Mouse (Mus musculus) CH12.LX (cell line): ENCODE measurements around the gene Oxsr1. TPM values are rescaled to one million over a fixed set of nuclear protein-coding genes. Genes with fewer than 3 reads are reported as not detected.

Source experiments
- DNase-seq: peaks from one replicate; pipeline ENCODE4 v3.0.0-alpha.2; 2013; ENCODE audit errors: extremely low read depth
- H3K27ac ChIP-seq: 2 replicates; pipeline ENCODE4 v1.5.1; 2012; ENCODE audit warnings: low read depth, mild to moderate bottlenecking, control low read depth, moderate library complexity; ENCODE audit not compliant: insufficient read depth
- H3K27me3 ChIP-seq: replicated peaks from 2 replicates; pipeline ENCODE3; 2012; ENCODE audit warnings: inconsistent platforms
- H3K36me3 ChIP-seq, 2 experiments: replicated peaks in 1 of 2; 2 replicates each; pipeline versions ENCODE3 to v1.6.1; 2012; ENCODE audit warnings: inconsistent platforms in 1 of 2, low read length in 1 of 2, mild to moderate bottlenecking in 1 of 2, mixed read lengths in 1 of 2, moderate library complexity in 1 of 2; ENCODE audit not compliant: control insufficient read depth in 1 of 2, insufficient read depth in 1 of 2
- H3K4me1 ChIP-seq, 2 experiments: 2 replicates each; pipeline ENCODE4 v1.6.1; 2012; ENCODE audit warnings: inconsistent platforms in 1 of 2, moderate library complexity in 1 of 2; ENCODE audit not compliant: insufficient read depth in 2 of 2, control insufficient read depth in 1 of 2
- H3K4me2 ChIP-seq: 2 replicates; pipeline ENCODE4 v1.6.1; 2012; ENCODE audit warnings: low read depth, mild to moderate bottlenecking, control low read depth; ENCODE audit not compliant: poor library complexity, insufficient read depth, severe bottlenecking
- H3K4me3 ChIP-seq, 3 experiments: fragments of 150-350 bp in 1 of 3; sonication (generic) in 1 of 3; replicated peaks in 1 of 3; 2 replicates each; pipeline versions ENCODE3 to v1.5.1; 2011 to 2012; ENCODE audit warnings: low read depth in 2 of 3, low read length in 2 of 3, mild to moderate bottlenecking in 2 of 3, moderate library complexity in 2 of 3, control low read depth in 1 of 3, improper control_type of control experiment in 1 of 3, inconsistent platforms in 1 of 3, mixed read lengths in 1 of 3; ENCODE audit not compliant: poor library complexity in 1 of 3
- H3K79me2 ChIP-seq: replicated peaks from 2 replicates; pipeline ENCODE4 v1.6.1; 2012; ENCODE audit warnings: mild to moderate bottlenecking, moderate library complexity; ENCODE audit not compliant: control insufficient read depth, poor library complexity, insufficient read depth, severe bottlenecking; ENCODE audit errors: extremely low read depth
- H3K9ac ChIP-seq: 2 replicates; pipeline ENCODE4 v1.6.1; 2012; ENCODE audit warnings: low read depth, mild to moderate bottlenecking, control low read depth, moderate library complexity; ENCODE audit not compliant: insufficient read depth
- H3K9me3 ChIP-seq: replicated peaks from 2 replicates; pipeline ENCODE3; 2012; ENCODE audit warnings: low read length, inconsistent platforms, mixed read lengths
- BHLHE40 ChIP-seq: IDR thresholded peaks from 2 replicates; pipeline ENCODE4 v1.6.1; 2011; ENCODE audit warnings: mild to moderate bottlenecking, low read depth, low read length, improper control_type of control experiment
- CHD1 ChIP-seq: IDR thresholded peaks from 2 replicates; pipeline ENCODE4 v1.6.1; 2012; ENCODE audit warnings: low read depth, low read length, improper control_type of control experiment, inconsistent platforms
- EP300 ChIP-seq: IDR thresholded peaks from 2 replicates; pipeline ENCODE4 v1.6.1; 2011; ENCODE audit warnings: low read length, improper control_type of control experiment
- IRF4 ChIP-seq: IDR thresholded peaks from 2 replicates; pipeline ENCODE4 v1.6.1; 2014; ENCODE audit warnings: low read depth, mild to moderate bottlenecking, inconsistent platforms, low read length, improper control_type of control experiment
- JUN ChIP-seq: IDR thresholded peaks from 2 replicates; pipeline ENCODE4 v1.6.1; 2011; ENCODE audit warnings: low read depth, mild to moderate bottlenecking, low read length, improper control_type of control experiment, moderate library complexity; ENCODE audit not compliant: insufficient read depth
- JUND ChIP-seq: conservative IDR thresholded peaks from 2 replicates; pipeline ENCODE4 v1.6.1; 2011; ENCODE audit warnings: low read depth, low read length, improper control_type of control experiment
- MAFK ChIP-seq: IDR thresholded peaks from 2 replicates; pipeline ENCODE4 v1.6.1; 2011; ENCODE audit warnings: low read length, improper control_type of control experiment; ENCODE audit not compliant: insufficient replicate concordance
- MAZ ChIP-seq: IDR thresholded peaks from 2 replicates; pipeline ENCODE4 v1.6.1; 2012; ENCODE audit warnings: low read depth, mild to moderate bottlenecking, inconsistent platforms, low read length, improper control_type of control experiment, moderate library complexity
- MXI1 ChIP-seq: IDR thresholded peaks from 2 replicates; pipeline ENCODE4 v1.6.1; 2011; ENCODE audit warnings: mild to moderate bottlenecking, low read depth, low read length, improper control_type of control experiment
- NRF1 ChIP-seq: IDR thresholded peaks from 2 replicates; pipeline ENCODE4 v1.6.1; 2014; ENCODE audit warnings: low read depth, mild to moderate bottlenecking, inconsistent platforms, low read length, improper control_type of control experiment, moderate library complexity
- PAX5 ChIP-seq: IDR thresholded peaks from 2 replicates; pipeline ENCODE4 v1.6.1; 2012; ENCODE audit warnings: low read length, inconsistent platforms, mixed read lengths
- RAD21 ChIP-seq: IDR thresholded peaks from 2 replicates; pipeline ENCODE4 v1.6.1; 2011; ENCODE audit warnings: low read depth, mild to moderate bottlenecking, low read length, improper control_type of control experiment, moderate library complexity
- RCOR1 ChIP-seq: conservative IDR thresholded peaks from 2 replicates; pipeline ENCODE4 v1.6.1; 2012; ENCODE audit warnings: low read depth, mild to moderate bottlenecking, inconsistent platforms, low read length, improper control_type of control experiment
- SMC3 ChIP-seq: IDR thresholded peaks from 2 replicates; pipeline ENCODE4 v1.6.1; 2011; ENCODE audit warnings: low read depth, low read length, improper control_type of control experiment
- TBP ChIP-seq: conservative IDR thresholded peaks from 2 replicates; pipeline ENCODE4 v1.6.1; 2011; ENCODE audit warnings: low read depth, low read length, improper control_type of control experiment
- USF1 ChIP-seq: IDR thresholded peaks from 2 replicates; pipeline ENCODE4 v1.6.1; 2014; ENCODE audit warnings: low read depth, mild to moderate bottlenecking, inconsistent platforms, low read length, improper control_type of control experiment
- ZC3H11A ChIP-seq: IDR thresholded peaks from 2 replicates; pipeline ENCODE4 v1.6.1; 2012; ENCODE audit warnings: low read depth, mild to moderate bottlenecking, inconsistent platforms, low read length, improper control_type of control experiment
- ZNF384 ChIP-seq: IDR thresholded peaks from 2 replicates; pipeline ENCODE4 v1.6.1; 2012; ENCODE audit warnings: low read depth, low read length, improper control_type of control experiment, inconsistent platforms
- dilution Hi-C: fragments of 300-500 bp; cut with MboI; formaldehyde crosslinking; loops from 2 replicates; pipeline ENCODE4 v1.14.3; 2020; ENCODE audit warnings: low sequenced_read_pairs; ENCODE audit not compliant: extremely low pct_unique_long_range_greater_than_20kb, extremely low pct_ligation_motif_present
- in situ Hi-C: fragments of 300-500 bp; cut with MboI; formaldehyde crosslinking; loops from 3 replicates; pipeline ENCODE4 v1.14.3; 2019; ENCODE audit warnings: low sequenced_read_pairs, low pct_ligation_motif_present, low pct_unique_long_range_greater_than_20kb, mixed read lengths
- polyA plus RNA-seq: library from polyadenylated mRNA; unstranded; fragments of >175 nt; gene quantifications from 2 replicates; pipeline ENCODE4 v1.2.1, GENCODE M21; 2012; ENCODE audit warnings: low read depth; ENCODE audit not compliant: insufficient read length
- total RNA-seq, 2 experiments: library from RNA; depleted of rRNA; stranded (reverse); fragments of 300-350 nt in 1 of 2; fragments of >200 nt in 1 of 2; gene quantifications; 2 replicates each; pipeline ENCODE4 v1.2.3; 2012 to 2014

The Oxsr1 gene
- total and polyA plus RNA-seq, 3 experiments: 22.1 to 36.1 (median 33.3) TPM

DNA sequence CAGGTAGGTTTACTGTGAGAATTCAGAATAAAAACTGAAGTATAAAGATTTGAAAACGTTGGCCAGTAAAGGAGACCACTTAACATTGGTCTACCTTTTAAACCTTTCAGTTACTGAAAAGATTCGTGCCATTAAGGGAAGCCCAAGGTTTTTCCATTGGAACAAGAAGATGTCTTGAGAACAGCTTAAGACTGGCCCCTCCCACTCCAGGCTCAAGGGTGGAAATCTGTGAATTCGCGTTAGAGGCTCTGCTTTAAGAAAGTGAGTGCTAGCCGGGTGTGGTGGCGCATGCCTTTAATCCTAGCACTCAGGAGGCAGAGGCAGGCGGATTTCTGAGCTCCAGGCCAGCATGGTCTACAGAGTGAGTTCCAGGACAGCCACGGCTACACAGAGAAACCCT lies 109.2 kb downstream of the Oxsr1 start:
- H3K4me3 ChIP-seq: no peak overlapping the region
- no peak for TF ChIP-seq EP300
- TF ChIP-seq TBP: no peak
- TF ChIP-seq SMC3: no peak
- TF ChIP-seq IRF4: no peak
- no peak for TF ChIP-seq ZC3H11A
- TF ChIP-seq RCOR1: no peak
- TF ChIP-seq RAD21: no peak
- no peak for TF ChIP-seq BHLHE40
- TF ChIP-seq JUN: no peak
- TF ChIP-seq, all 38 proteins: peak for 0
- H3K4me2 ChIP-seq: no peak overlapping the region
- DNase-seq: no peak
- in situ Hi-C loops (no loop called here), dilution Hi-C loops (no loop called here)
- no peak overlapping the region for H3K9ac ChIP-seq
- no peaks in the 10 kb centered on the region for H3K27me3 ChIP-seq
- no peaks in the 10 kb centered on the region for H3K79me2 ChIP-seq
- H3K36me3 ChIP-seq: no peaks in the 10 kb centered on the region
- H3K4me1 ChIP-seq: no peaks in the 10 kb centered on the region
- H3K9me3 ChIP-seq: peaks cover 4% of the 10 kb centered on the region
- H3K27ac ChIP-seq: no peak overlapping the region

DNA sequence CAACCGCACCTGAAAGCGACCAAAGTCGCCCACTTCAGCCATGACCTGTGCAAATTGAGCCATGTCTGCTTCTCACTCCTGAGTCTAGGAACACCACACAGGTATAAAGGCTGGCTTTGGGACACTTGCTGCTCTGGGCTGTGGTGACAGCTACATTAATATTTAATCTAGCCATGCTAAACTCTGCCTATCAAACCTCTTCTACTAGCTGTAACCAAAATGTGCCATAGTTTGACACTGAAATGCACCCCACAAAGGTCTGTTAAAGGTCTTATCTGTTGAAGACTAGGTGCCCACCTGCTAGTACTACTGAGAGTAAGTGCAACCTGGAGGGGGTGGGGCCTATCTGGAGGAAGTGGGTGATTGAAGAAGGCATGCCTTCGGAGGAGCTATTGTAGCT lies 113.2 kb downstream of the Oxsr1 start, which contains the start of gene Slc22a13:
Gene Slc22a13 (minus strand): TSS at position 101 of the 400 bp plus-strand sequence.
- Histone ChIP-seq H3K9ac (no peak within 1 kb of the TSS), H3K27me3 (no peaks in the 10 kb centered on the region), H3K79me2 (no peaks in the 10 kb centered on the region), H3K4me1 (no peaks in the 10 kb centered on the region), H3K4me3 (no peak within 1 kb of the TSS), H3K9me3 (peaks cover 1% of the 10 kb centered on the region), H3K4me2 (no peak within 1 kb of the TSS), H3K27ac (no peak within 1 kb of the TSS), H3K36me3 (no peaks in the 10 kb centered on the region)
- in situ Hi-C loops: no loop called here
- no peak for DNase-seq
- dilution Hi-C loops: no loop called here
- TF ChIP-seq JUND (no peak), MXI1 (no peak), RCOR1 (no peak), MAZ (no peak), BHLHE40 (no peak), USF1 (no peak), ZNF384 (no peak), RAD21 (no peak), NRF1 (no peak), MAFK (no peak), ZC3H11A (no peak), PAX5 (no peak), CHD1 (no peak)
